Mouse (Mus musculus): ENCODE data around the gene Dnajc16. TPM values are rescaled to one million over a fixed set of nuclear protein-coding genes. Genes with fewer than 3 reads are reported as not detected.
A peak's percentile ranks its signal among the peaks of the same experiment; 100 is the strongest.

Gene Dnajc16
- polyA plus RNA-seq, 1 experiment: 11.4 TPM

DNA sequence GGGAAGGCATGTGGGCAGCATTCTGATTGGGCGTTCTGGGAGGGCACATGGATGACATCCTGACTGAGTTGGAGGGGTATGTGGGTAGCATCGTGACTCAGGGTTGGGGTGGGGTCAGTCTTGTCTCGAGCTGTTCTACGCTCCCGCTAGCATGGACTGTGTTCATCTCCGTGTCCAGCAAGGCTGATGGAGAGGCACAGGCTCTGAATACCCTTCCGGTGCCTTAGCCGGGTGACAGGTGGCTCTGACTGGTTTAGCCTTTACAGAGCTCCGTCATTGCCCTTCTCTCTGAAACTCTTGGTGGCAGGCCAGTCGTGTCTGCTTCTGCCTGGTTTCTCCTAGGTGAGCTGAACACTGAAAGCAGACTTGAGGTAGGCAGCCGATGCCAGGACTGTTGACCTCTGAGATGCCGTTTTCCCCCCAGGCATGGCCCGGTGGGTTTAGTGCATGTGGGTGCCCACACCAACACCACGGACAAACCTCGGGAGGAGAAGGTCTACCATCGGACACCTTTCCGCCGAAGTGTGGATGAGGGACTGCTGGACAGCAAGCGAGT lies 35.3 kb downstream of the Dnajc16 start:
- H3K4me3 ChIP-seq (ENCODE audit: insufficient read depth, low read length): no peak overlapping the region
- TF ChIP-seq CTCF (IDR thresholded peaks at IDR 0.05; ENCODE audit: low read depth, low read length) (no peak), POLR2A (IDR thresholded peaks at IDR 0.05; ENCODE audit: borderline replicate concordance, low read depth, low read length) (no peak)
- no peak overlapping the region for H3K27ac ChIP-seq (ENCODE audit: insufficient read depth, low read depth, low read length)
- no peaks in the 10 kb centered on the region for H3K4me1 ChIP-seq (ENCODE audit: control insufficient read depth, insufficient read depth, low read length)

GRCm38 (mm10) chr4:141752076-141752421 lies 38.7 kb downstream of the Dnajc16 start:
- no peak overlapping the region for H3K4me3 ChIP-seq (ENCODE audit: insufficient read depth, low read length)
- no peaks in the 10 kb centered on the region for H3K4me1 ChIP-seq (ENCODE audit: control insufficient read depth, insufficient read depth, low read length)
- TF ChIP-seq POLR2A (IDR thresholded peaks at IDR 0.05; ENCODE audit: borderline replicate concordance, low read depth, low read length) (no peak), CTCF (IDR thresholded peaks at IDR 0.05; ENCODE audit: low read depth, low read length) (no peak)
- no peak overlapping the region for H3K27ac ChIP-seq (ENCODE audit: insufficient read depth, low read depth, low read length)

GRCm38 (mm10) chr4:141751419-141752075 lies 39.2 kb downstream of the Dnajc16 start:
- Histone ChIP-seq H3K4me1 (ENCODE audit: control insufficient read depth, insufficient read depth, low read length) (no peaks in the 10 kb centered on the region), H3K4me3 (ENCODE audit: insufficient read depth, low read length) (no peak overlapping the region), H3K27ac (ENCODE audit: insufficient read depth, low read depth, low read length) (no peak overlapping the region)
- TF ChIP-seq CTCF (IDR thresholded peaks at IDR 0.05; ENCODE audit: low read depth, low read length): no peak
- TF ChIP-seq POLR2A (IDR thresholded peaks at IDR 0.05; ENCODE audit: borderline replicate concordance, low read depth, low read length): no peak

DNA sequence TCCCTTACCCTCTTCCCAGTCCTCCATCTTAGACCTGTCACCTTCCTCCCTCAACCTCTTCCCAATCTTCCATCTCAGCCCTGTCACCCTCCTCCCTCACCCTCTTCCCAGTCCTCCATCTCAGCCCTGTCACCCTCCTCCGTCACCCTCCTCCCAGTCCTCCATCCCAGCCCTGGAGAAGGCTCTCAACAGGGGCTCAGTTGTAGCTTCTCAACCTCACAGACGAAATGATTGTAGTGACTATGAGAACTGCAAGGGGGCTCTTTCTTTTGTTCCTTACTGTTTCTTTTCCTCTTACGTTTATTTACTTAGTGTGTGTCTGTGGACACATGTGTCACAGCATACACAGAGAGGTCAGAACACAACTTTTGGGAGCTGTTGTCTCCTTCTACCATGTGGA lies 39.9 kb downstream of the Dnajc16 start:
- TF ChIP-seq POLR2A (IDR thresholded peaks at IDR 0.05; ENCODE audit: borderline replicate concordance, low read depth, low read length) (no peak), CTCF (IDR thresholded peaks at IDR 0.05; ENCODE audit: low read depth, low read length) (no peak)
- H3K4me1 ChIP-seq (ENCODE audit: control insufficient read depth, insufficient read depth, low read length): no peaks in the 10 kb centered on the region
- H3K27ac ChIP-seq (ENCODE audit: insufficient read depth, low read depth, low read length): no peak overlapping the region
- no peak overlapping the region for H3K4me3 ChIP-seq (ENCODE audit: insufficient read depth, low read length)

DNA sequence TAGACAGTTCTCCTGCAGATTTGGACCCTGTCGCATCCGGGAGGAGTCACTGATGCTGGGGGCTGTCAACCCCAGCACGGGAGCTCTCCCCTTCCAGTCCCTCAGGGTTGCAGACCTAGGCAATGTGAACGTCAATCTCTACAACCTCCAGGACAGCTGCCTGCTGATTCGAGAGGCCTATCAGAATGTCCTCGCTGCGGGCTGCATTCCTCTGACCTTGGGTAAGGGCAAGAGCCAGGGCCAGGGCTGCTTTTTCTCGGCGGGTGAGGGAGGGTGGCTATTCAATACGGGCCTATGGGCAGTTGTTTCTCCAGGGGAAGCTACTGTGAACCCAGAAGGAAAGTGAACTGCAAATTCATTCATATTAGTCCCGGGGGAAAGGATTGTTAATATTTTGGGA lies 41.2 kb downstream of the Dnajc16 start:
- Histone ChIP-seq H3K27ac (ENCODE audit: insufficient read depth, low read depth, low read length) (no peak overlapping the region), H3K4me3 (ENCODE audit: insufficient read depth, low read length) (no peak overlapping the region), H3K4me1 (ENCODE audit: control insufficient read depth, insufficient read depth, low read length) (no peaks in the 10 kb centered on the region)
- no peak for TF ChIP-seq CTCF (IDR thresholded peaks at IDR 0.05; ENCODE audit: low read depth, low read length)
- TF ChIP-seq POLR2A (IDR thresholded peaks at IDR 0.05; ENCODE audit: borderline replicate concordance, low read depth, low read length): no peak

DNA sequence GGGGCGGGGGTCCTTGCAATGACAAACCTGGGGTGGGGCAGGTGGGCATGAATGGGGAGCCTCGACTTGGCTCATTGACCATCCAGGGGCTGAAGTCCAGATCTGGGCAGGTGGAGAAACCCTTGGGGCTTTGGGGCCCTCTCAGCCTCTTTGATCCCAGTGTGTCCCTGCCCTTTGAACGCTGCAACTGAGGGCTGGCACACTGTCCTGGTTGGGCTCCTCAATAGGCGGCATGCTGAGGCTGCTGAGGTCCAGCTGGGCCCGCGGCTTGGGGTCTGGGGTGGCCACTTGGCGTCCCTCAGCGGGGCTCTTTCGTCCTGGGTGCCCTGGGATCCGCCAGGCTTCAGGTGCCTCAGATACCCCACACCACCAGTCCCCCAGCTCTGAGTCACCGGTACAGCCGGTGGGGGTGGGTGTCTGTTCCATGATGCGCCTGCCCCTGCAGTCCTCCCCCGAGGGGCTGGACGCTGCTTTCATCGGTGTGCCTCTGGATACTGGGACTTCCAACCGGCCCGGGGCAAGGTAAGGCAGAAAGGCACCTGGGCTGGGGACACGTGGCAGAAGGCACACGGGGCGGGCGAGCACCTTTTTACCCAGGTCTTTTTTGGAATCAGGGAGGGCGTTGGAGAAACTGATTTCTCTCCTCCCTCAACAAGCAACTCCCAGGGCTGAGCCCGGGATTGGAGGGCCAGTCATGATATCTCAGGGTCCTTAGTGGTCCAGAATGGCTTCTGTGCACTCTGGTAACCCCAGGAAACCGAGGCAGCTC lies 44.0 kb downstream of the Dnajc16 start, which contains the start of gene Agmat:
Gene Agmat, plus strand, starts transcription at position 95 of the 769 bp plus-strand sequence.
- TF ChIP-seq CTCF (IDR thresholded peaks at IDR 0.05; ENCODE audit: low read depth, low read length) (no peak), POLR2A (IDR thresholded peaks at IDR 0.05; ENCODE audit: borderline replicate concordance, low read depth, low read length) (no peak)
- Histone ChIP-seq H3K27ac (ENCODE audit: insufficient read depth, low read depth, low read length) (no peak within 1 kb of the TSS), H3K4me1 (ENCODE audit: control insufficient read depth, insufficient read depth, low read length) (no peaks in the 10 kb centered on the region), H3K4me3 (ENCODE audit: insufficient read depth, low read length) (no peak within 1 kb of the TSS)

DNA sequence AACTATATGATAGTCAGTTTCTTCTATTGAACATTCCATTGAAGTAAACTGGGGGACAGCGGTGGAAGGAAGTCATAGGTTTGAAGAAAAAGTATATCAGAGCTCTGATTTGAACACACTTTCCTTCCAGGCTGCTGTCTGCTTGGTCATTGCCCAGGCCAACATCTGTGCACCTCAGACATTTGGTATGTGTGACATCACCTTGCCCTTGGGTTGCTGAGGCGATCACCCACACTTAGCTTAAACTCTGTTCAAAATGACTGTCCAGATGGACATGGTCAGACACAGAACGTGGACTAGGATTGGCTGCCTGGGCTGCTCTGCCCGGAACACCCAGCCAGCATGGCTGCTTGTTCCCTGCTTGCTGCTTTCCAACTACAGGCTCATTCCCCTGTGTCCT lies 48.4 kb downstream of the Dnajc16 start:
- no peaks in the 10 kb centered on the region for H3K4me1 ChIP-seq (ENCODE audit: control insufficient read depth, insufficient read depth, low read length)
- H3K27ac ChIP-seq (ENCODE audit: insufficient read depth, low read depth, low read length): no peak overlapping the region
- H3K4me3 ChIP-seq (ENCODE audit: insufficient read depth, low read length): no peak overlapping the region
- TF ChIP-seq POLR2A (IDR thresholded peaks at IDR 0.05; ENCODE audit: borderline replicate concordance, low read depth, low read length) (no peak), CTCF (IDR thresholded peaks at IDR 0.05; ENCODE audit: low read depth, low read length) (no peak)

DNA sequence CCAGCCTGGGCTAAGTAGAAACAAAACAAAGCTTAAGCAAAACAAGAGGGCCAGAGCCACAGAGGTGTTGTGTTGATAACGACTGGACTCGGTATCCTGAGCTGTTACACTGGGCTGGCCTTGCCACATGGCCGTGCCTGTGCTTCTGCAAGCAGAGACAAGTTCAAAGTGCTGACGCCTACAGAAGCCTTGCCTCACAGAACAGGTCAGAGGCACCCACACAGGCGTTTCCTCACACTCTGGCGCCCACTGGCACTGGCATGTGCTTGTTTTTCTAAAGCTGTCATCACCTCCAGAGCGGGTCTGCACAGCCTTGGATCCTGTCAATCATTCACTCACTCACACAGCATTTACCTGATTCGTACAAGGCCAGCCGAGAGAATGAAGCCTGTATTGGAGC lies 48.9 kb downstream of the Dnajc16 start:
- Histone ChIP-seq H3K4me3 (ENCODE audit: insufficient read depth, low read length) (no peak overlapping the region), H3K4me1 (ENCODE audit: control insufficient read depth, insufficient read depth, low read length) (no peaks in the 10 kb centered on the region), H3K27ac (ENCODE audit: insufficient read depth, low read depth, low read length) (no peak overlapping the region)
- no peak for TF ChIP-seq POLR2A (IDR thresholded peaks at IDR 0.05; ENCODE audit: borderline replicate concordance, low read depth, low read length)
- TF ChIP-seq CTCF (IDR thresholded peaks at IDR 0.05; ENCODE audit: low read depth, low read length): no peak

DNA sequence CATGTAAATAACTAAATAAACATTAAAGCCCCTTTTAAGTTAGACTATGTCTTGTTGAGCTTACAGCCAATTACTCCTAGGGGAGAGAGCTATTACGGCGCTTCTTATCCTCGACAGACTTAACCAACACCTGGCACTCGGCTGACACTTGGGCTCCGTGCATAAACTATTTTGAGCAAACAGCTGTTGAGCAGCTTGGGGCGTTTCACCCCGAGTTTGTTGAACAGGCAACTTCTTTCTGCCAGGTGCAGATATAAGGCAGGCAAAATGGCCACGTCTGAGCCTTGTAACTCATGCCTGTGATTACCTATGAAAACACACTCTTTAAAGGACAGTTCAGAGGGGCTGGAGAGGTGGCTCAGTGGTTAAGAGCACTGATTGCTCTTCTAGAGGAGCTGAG lies 52.7 kb downstream of the Dnajc16 start:
- Histone ChIP-seq H3K27ac (ENCODE audit: insufficient read depth, low read depth, low read length) (no peak overlapping the region), H3K4me3 (ENCODE audit: insufficient read depth, low read length) (no peak overlapping the region), H3K4me1 (ENCODE audit: control insufficient read depth, insufficient read depth, low read length) (peaks cover 10% of the 10 kb centered on the region)
- TF ChIP-seq POLR2A (IDR thresholded peaks at IDR 0.05; ENCODE audit: borderline replicate concordance, low read depth, low read length) (no peak), CTCF (IDR thresholded peaks at IDR 0.05; ENCODE audit: low read depth, low read length) (no peak)

DNA sequence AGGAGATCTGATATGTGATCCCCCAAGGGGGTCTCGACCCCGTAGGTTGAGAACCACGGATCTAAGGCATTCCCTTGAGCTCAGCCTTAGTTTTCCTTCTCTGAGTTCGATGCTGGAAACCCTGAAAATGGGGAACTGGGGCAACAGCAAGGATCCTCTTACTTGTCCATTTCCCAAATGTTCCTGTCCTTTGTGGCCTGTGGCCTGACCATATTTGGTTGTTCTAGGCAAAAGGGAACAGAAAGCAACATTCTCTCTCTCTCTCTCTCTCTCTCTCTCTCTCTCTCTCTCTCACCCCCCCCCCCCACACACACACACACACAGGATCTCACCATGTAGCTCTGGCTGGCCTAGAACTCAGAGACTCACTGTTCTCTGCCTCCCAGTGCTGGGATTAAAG lies 53.9 kb downstream of the Dnajc16 start:
- H3K4me3 ChIP-seq (ENCODE audit: insufficient read depth, low read length): no peak overlapping the region
- peaks cover 15% of the 10 kb centered on the region for H3K4me1 ChIP-seq (ENCODE audit: control insufficient read depth, insufficient read depth, low read length)
- peak overlapping the region; percentile 61 for H3K27ac ChIP-seq (ENCODE audit: insufficient read depth, low read depth, low read length)
- TF ChIP-seq POLR2A (IDR thresholded peaks at IDR 0.05; ENCODE audit: borderline replicate concordance, low read depth, low read length) (no peak), CTCF (IDR thresholded peaks at IDR 0.05; ENCODE audit: low read depth, low read length) (no peak)
